Mouse (Mus musculus) liver, postnatal 0 days (tissue): ENCODE measurements at regions not wholly inside any gene's neighbourhood (a gene's known extent, or its start where the extent isn't known, plus 50 kb on each side); places are given as distances from the start of the nearest gene placed in this dataset.

ENCODE experiments used
- CTCF ChIP-seq: sonication (generic); IDR thresholded peaks from 2 replicates; pipeline ENCODE4 v1.5.1; 2016; ENCODE audit warnings: antibody characterized with exemption, low read depth
- EP300 ChIP-seq: IDR thresholded peaks from 2 replicates; pipeline ENCODE4 v1.6.1; 2016; ENCODE audit warnings: antibody characterized with exemption, low read depth, mild to moderate bottlenecking

DNA sequence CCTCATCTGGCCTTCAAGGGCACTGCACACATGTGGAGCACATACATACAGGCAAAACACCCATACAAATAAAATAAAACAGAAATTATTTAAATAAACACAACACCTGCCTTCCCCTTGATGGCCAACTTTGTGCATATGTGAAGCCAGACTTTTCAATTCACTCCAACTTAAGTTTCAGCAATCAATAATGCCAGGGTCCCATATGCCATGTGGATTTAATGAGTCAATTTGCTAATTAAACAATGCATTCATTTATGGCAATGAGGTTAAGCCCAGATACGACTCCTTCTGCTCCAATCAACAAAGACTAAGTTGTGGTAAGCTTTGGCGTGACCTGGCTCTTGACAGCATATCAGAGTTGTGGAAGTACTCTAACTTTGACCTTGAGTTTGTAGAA is 130.4 kb upstream of the Hnrnpa3 start:
- TF ChIP-seq CTCF (no peak), EP300 (no peak)
